Comparison of ENCODE assay signal across 13 mouse cellular contexts in the genomic region with DNA sequence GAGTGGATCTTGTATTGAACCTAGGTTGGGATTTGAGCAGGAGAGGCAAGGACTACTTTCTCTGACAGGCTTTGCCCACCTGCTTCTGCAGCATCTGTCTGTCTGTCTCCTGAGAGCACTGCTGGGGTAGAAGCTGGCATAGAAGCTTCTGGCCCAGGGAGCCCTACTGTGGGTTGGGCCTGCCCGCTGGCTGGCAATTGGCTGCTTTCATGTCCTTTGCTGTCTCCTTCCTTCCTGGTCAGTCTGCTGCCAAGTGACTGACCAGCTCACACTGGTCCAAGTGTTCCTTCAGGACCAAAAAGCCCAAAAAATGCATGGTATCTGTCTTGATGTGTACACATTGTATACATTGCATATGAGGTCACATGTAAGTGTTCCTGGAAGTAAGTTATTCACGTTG.
"Had no signal": no experiment of that assay in that cellular context is flagged by ENCODE, and none has a peak within 500 bp of the region (broad histone marks: within the 10 kb centered on the region; RNA-seq: fewer than 3 reads in every experiment).

No protein-coding gene starts in this region.

- H3K4me3 ChIP-seq: kidney, embryonic 15.5 days; limb, embryonic 15.5 days; liver, embryonic 13.5 days; midbrain, embryonic 12.5 days; neural tube, embryonic 13.5 days; stomach, embryonic 15.5 days had no signal

- H3K9ac ChIP-seq: kidney, embryonic 15.5 days; limb, embryonic 15.5 days; liver, embryonic 13.5 days; midbrain, embryonic 12.5 days; neural tube, embryonic 13.5 days; stomach, embryonic 15.5 days had no signal

- ATAC-seq: midbrain, embryonic 16.5 days had no signal

- H3K27ac ChIP-seq: kidney, embryonic 15.5 days; limb, embryonic 15.5 days; liver, embryonic 13.5 days; midbrain, embryonic 12.5 days; neural tube, embryonic 13.5 days; stomach, embryonic 15.5 days had no signal

- H3K4me2 ChIP-seq: kidney, embryonic 15.5 days; limb, embryonic 15.5 days; liver, embryonic 13.5 days; midbrain, embryonic 12.5 days; neural tube, embryonic 13.5 days; stomach, embryonic 15.5 days had no signal

- DNase-seq: kidney, postnatal 14 days; left cerebral cortex, postnatal 4 days; liver, embryonic 13.5 days; lung, adult 18-20 months; retina, postnatal 1 day; right cerebral cortex, postnatal 4 days; thymus, postnatal 36 days had no signal

- H3K27me3 ChIP-seq: kidney, embryonic 15.5 days; limb, embryonic 15.5 days; liver, embryonic 13.5 days; midbrain, embryonic 12.5 days; neural tube, embryonic 13.5 days; stomach, embryonic 15.5 days had no signal

- H3K36me3 ChIP-seq: liver, embryonic 13.5 days had no signal

- H3K9me3 ChIP-seq: kidney, embryonic 15.5 days; limb, embryonic 15.5 days; liver, embryonic 13.5 days; midbrain, embryonic 12.5 days; neural tube, embryonic 13.5 days; stomach, embryonic 15.5 days had no signal

- H3K4me1 ChIP-seq: neural tube, embryonic 13.5 days had no signal
